11 mouse cellular contexts compared by ENCODE assay signal in the genomic region with DNA sequence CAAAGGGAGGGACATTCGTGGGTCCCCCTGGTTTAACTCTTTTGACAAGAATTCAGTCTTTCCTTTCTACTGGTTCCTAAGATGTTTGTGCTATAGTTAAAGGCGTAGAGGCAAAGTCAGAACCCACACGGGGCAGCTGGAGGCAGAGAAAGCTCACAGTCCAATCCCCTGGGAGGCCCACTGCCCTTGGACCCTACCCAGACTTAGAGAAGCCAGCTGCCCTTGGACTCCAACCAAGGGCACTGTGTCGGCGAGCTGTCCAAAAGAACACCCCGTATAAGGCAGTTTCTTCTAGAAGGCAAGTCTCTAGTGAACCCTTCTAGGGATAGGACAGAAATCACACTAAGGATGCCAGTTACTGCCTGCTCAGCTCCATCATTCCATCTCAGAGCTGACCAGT. TPM values are rescaled to one million over a fixed set of nuclear protein-coding genes. Genes with fewer than 3 reads are reported as not detected.
DNase-seq lines count a peak whose midpoint lies in the region; ATAC-seq and TF ChIP-seq lines count a peak whose summit lies in the region.
"Had no signal": no experiment of that assay in that cellular context is flagged by ENCODE, and none has a peak within 500 bp of the region (broad histone marks: within the 10 kb centered on the region; RNA-seq: fewer than 3 reads in every experiment).

No protein-coding gene starts in this region.

- no peaks in the 10 kb centered on the region for H3K36me3 ChIP-seq in kidney, embryonic 14.5 days (ENCODE audit: control insufficient read depth, insufficient read depth, low read length)
- H3K36me3 ChIP-seq in stomach, embryonic 16.5 days (ENCODE audit: control insufficient read depth, insufficient read depth, low read length) = no peaks in the 10 kb centered on the region
- H3K36me3 ChIP-seq: embryonic facial prominence, embryonic 12.5 days; midbrain, embryonic 13.5 days had no signal

- TF ChIP-seq POLR2A in cerebellum, adult 2 months (IDR thresholded peaks at IDR 0.05; ENCODE audit: borderline replicate concordance, insufficient read depth, low read length) = no peak

- H3K27me3 ChIP-seq in kidney, embryonic 14.5 days (ENCODE audit: control insufficient read depth, insufficient read depth, low read length) = no peaks in the 10 kb centered on the region
- no peaks in the 10 kb centered on the region for H3K27me3 ChIP-seq in stomach, embryonic 16.5 days (ENCODE audit: control insufficient read depth, insufficient read depth, low read length)
- peaks cover 1% of the 10 kb centered on the region; the same call in 1 of the 2 replicates for H3K27me3 ChIP-seq in cerebellum, adult 2 months (ENCODE audit: control insufficient read depth, insufficient read depth, low read length)

- no peaks in the 10 kb centered on the region for H3K9me3 ChIP-seq in kidney, embryonic 14.5 days (ENCODE audit: control insufficient read depth, low read length)
- no peaks in the 10 kb centered on the region for H3K9me3 ChIP-seq in stomach, embryonic 16.5 days (replicated peaks; ENCODE audit: control insufficient read depth, low read length)
- H3K9me3 ChIP-seq: embryonic facial prominence, embryonic 12.5 days; midbrain, embryonic 13.5 days had no signal

- peaks cover 34% of the 10 kb centered on the region; the same call in 1 of the 2 replicates for H3K4me1 ChIP-seq in kidney, embryonic 14.5 days (ENCODE audit: control insufficient read depth, insufficient read depth, low read length)
- peaks cover 29% of the 10 kb centered on the region for H3K4me1 ChIP-seq in stomach, embryonic 16.5 days (ENCODE audit: control insufficient read depth, insufficient read depth, low read length)
- H3K4me1 ChIP-seq in cerebellum, adult 2 months (ENCODE audit: control insufficient read depth, insufficient read depth, low read length) = no peaks in the 10 kb centered on the region

- DNase-seq in kidney, adult 11 months = peak; percentile 84
- peak; percentile 29 for DNase-seq in gastrocnemius, postnatal 14 days
- peak; percentile 81 to 91 for DNase-seq in kidney, postnatal 25 days
- no peak for DNase-seq in T-cell, adult 2 months (ENCODE audit: low spot score)
- DNase-seq in cerebellum, adult 2 months = no peak
- DNase-seq: thymus, adult 2 months had no signal

- H3K9ac ChIP-seq in kidney, embryonic 14.5 days (ENCODE audit: low read depth, low read length) = no peak overlapping the region
- H3K9ac ChIP-seq in stomach, embryonic 16.5 days (ENCODE audit: low read length) = no peak overlapping the region
- H3K9ac ChIP-seq: embryonic facial prominence, embryonic 12.5 days; midbrain, embryonic 13.5 days had no signal

- no peak overlapping the region for H3K4me2 ChIP-seq in kidney, embryonic 14.5 days (replicated peaks; ENCODE audit: low read depth, low read length)
- no peak overlapping the region for H3K4me2 ChIP-seq in stomach, embryonic 16.5 days (ENCODE audit: low read depth, low read length)
- H3K4me2 ChIP-seq: embryonic facial prominence, embryonic 12.5 days; midbrain, embryonic 13.5 days had no signal

- no peak overlapping the region for H3K4me3 ChIP-seq in kidney, embryonic 14.5 days (ENCODE audit: low read length)
- H3K4me3 ChIP-seq in stomach, embryonic 16.5 days (replicated peaks; ENCODE audit: low read length) = no peak overlapping the region
- no peak overlapping the region for H3K4me3 ChIP-seq in cerebellum, adult 2 months (replicated peaks; ENCODE audit: insufficient read depth, low read depth, low read length)
- H3K4me3 ChIP-seq: embryonic facial prominence, embryonic 12.5 days; midbrain, embryonic 13.5 days had no signal

- intact Hi-C loops in gastrocnemius, postnatal 14 days (cut with DNase I; ENCODE audit: low total_unique reads) = no loop called here

- no peak for TF ChIP-seq CTCF in cerebellum, adult 2 months (IDR thresholded peaks at IDR 0.05; ENCODE audit: borderline replicate concordance, insufficient read depth, low read depth, low read length)

- no peak overlapping the region for H3K27ac ChIP-seq in kidney, embryonic 14.5 days (ENCODE audit: low read depth, low read length)
- H3K27ac ChIP-seq in stomach, embryonic 16.5 days (ENCODE audit: low read length) = peak overlapping the region; percentile 80
- H3K27ac ChIP-seq in cerebellum, adult 2 months (ENCODE audit: insufficient read depth, low read length) = no peak overlapping the region
- H3K27ac ChIP-seq: embryonic facial prominence, embryonic 12.5 days; midbrain, embryonic 13.5 days had no signal

- no peak for ATAC-seq in kidney, embryonic 14.5 days (ENCODE audit: low FRiP score, low TSS enrichment)
- ATAC-seq in stomach, embryonic 16.5 days (ENCODE audit: insufficient read depth, low FRiP score) = peak; percentile 48; the same call in 1 of the 2 replicates
- no peak for ATAC-seq in megakaryocyte-erythroid progenitor cell, adult 5-6 weeks (replicated peaks; ENCODE audit: low FRiP score, low TSS enrichment, poor library complexity, severe bottlenecking)
- ATAC-seq: midbrain, embryonic 13.5 days had no signal

- WGBS in kidney, embryonic 14.5 days = 58% methylated on average over 6 of the region's 6 CpGs
- 61% methylated on average over 6 of the region's 6 CpGs for WGBS in stomach, embryonic 16.5 days
- 8% methylated on average over 6 of the region's 6 CpGs for WGBS in cerebellum, adult 2 months

RNA-seq across cellular contexts. Expression of a gene that starts 7.0 kb away (rescaled TPM):
- polyA plus RNA-seq in kidney, embryonic 14.5 days (2014; fragmentation: Nextera tagmentation; extraction: Ambion mirVana) = 250 and 252 TPM in 2 replicates
- total RNA-seq in gastrocnemius, postnatal 14 days (2021) = 100 to 1,000 TPM; 319 to 321 TPM
- polyA plus RNA-seq in stomach, embryonic 16.5 days (2015; fragmentation: Nextera tagmentation; extraction: Ambion mirVana) = 178 and 180 TPM in 2 replicates
- 0.42 TPM in 1 of 2 replicates, not detected in the other for total RNA-seq in megakaryocyte-erythroid progenitor cell, adult 5-6 weeks (2014; fragmentation: Nextera tagmentation)
- total RNA-seq in megakaryocyte-erythroid progenitor cell, adult 5-6 weeks (2017) = not detected in 2 replicates
- 82.5 and 96.5 TPM in 2 replicates for polyA plus RNA-seq in cerebellum, adult 2 months (2012; rRNA removed)

Comparison
In these comparisons a context has a peak if more than half of its experiments do, and no peak if none do; other contexts are left out.
1. DNase-seq: peak in kidney, adult 11 months (single experiment), gastrocnemius, postnatal 14 days (single experiment) and kidney, postnatal 25 days (2 of 2); none in T-cell, adult 2 months (single experiment) and cerebellum, adult 2 months (0 of 2).